Mouse (Mus musculus): ENCODE data around the gene Akr1e1. TPM values are rescaled to one million over a fixed set of nuclear protein-coding genes. Genes with fewer than 3 reads are reported as not detected.
A peak's percentile ranks its signal among the peaks of the same experiment; 100 is the strongest.
"Not testable (repeated sequence)": the region's sequence is repeated elsewhere in the genome, so short reads cannot be mapped to it uniquely, and the experiment has no call there.

Gene Akr1e1
- polyA plus RNA-seq (2012; rRNA removed): 19.4 and 23.6 TPM in 2 replicates

- peak; percentile 92 to 95 for DNase-seq (ENCODE audit: extremely low spot score in 1 of 2, low spot score in 1 of 2)
Measured at GRCm38 (mm10) chr13:4608961-4609409, at the start of gene Akr1e1. Gene Akr1e1 (minus strand): TSS chr13:4609174.

DNA sequence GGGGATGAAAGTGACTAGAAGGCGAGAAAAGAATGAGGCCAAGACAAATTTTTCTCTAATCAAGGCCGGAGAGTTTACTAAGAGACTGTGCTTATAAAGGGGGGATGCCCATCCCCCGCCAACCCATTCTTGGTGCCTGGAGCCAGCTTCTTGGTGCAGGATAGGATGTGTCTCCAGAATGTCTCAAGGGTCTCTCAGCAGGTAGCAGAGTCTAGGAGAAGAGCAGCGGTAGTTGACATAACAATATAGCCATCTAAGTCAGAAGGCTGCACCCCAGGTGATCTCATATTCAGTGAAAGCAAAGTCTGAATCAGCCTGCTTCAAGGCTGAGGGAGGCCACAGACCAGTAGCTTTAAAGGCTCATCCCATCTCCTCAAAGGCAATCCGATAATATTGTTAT is 49.4 kb upstream of the Akr1e1 start:
- DNase-seq (ENCODE audit: extremely low spot score in 1 of 2, low spot score in 1 of 2): no peak

GRCm38 (mm10) chr13:4656277-4657146 is 47.5 kb upstream of the Akr1e1 start:
- no peak for DNase-seq (ENCODE audit: extremely low spot score in 1 of 2, low spot score in 1 of 2)

GRCm38 (mm10) chr13:4650190-4650589 is 41.2 kb upstream of the Akr1e1 start:
- no peak for DNase-seq (ENCODE audit: extremely low spot score in 1 of 2, low spot score in 1 of 2)

- no peak for DNase-seq (ENCODE audit: extremely low spot score in 1 of 2, low spot score in 1 of 2)
Measured at GRCm38 (mm10) chr13:4645248-4645647, 36.3 kb upstream of the Akr1e1 start.

GRCm38 (mm10) chr13:4610902-4611301 is 1.9 kb upstream of the Akr1e1 start:
- DNase-seq (ENCODE audit: extremely low spot score in 1 of 2, low spot score in 1 of 2): peak in 1 of 2 experiments; percentile 76

DNA sequence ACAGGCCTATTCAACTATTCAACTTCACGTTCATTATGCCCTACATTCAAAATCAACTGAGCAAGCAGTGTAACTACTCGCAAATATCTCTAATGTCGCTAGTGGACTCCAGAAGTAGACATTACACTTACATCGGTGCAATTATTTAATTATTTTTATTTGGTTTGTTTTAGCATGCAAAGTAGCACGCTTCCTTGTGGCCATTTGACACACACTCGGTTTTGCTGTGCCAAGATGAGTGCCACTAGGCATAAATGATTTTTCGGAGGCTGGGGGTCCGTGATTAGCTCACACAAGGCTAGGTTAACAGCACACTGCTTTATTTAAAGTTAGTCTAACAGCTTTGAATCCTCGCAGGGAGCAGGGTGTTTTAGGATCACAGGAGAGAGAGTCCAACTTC is 444 bp downstream of the Akr1e1 start:
- DNase-seq (ENCODE audit: extremely low spot score in 1 of 2, low spot score in 1 of 2): no peak

- DNase-seq (ENCODE audit: extremely low spot score in 1 of 2, low spot score in 1 of 2): no peak
Measured at GRCm38 (mm10) chr13:4606821-4607220, 2.2 kb downstream of the Akr1e1 start.

DNA sequence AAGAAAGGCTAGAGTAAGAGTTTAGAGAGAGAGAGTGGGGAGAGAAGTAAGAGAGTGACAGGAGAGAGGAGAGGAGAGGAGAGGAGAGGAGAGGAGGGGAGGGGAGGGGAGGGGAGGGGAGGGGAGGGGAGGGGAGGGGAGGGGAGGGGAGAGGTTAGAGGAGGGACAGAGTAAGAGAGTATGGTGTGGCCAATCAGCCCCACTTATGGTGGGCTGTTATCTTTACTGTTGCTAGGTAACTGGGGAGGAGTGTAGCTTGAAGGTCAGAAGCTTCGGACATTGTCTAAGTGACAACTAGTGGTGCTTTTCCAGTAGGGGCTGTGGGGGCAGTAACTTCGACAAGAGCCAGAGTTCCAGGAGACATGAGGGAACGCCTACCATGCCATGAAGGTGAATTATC is 5.5 kb downstream of the Akr1e1 start:
- not testable (repeated sequence) for DNase-seq (ENCODE audit: extremely low spot score in 1 of 2, low spot score in 1 of 2)

GRCm38 (mm10) chr13:4576921-4577320 is 32.1 kb downstream of the Akr1e1 start:
- DNase-seq (ENCODE audit: extremely low spot score in 1 of 2, low spot score in 1 of 2): no peak

- no peak for DNase-seq (ENCODE audit: extremely low spot score in 1 of 2, low spot score in 1 of 2)
Measured at GRCm38 (mm10) chr13:4573871-4574270, 35.1 kb downstream of the Akr1e1 start, which contains the start of gene Akr1c21. Gene Akr1c21 (plus strand): TSS chr13:4574075.

- DNase-seq (ENCODE audit: extremely low spot score in 1 of 2, low spot score in 1 of 2): no peak
Measured at GRCm38 (mm10) chr13:4565996-4566395, 43.0 kb downstream of the Akr1e1 start.

GRCm38 (mm10) chr13:4560500-4560899 is 48.5 kb downstream of the Akr1e1 start:
- DNase-seq (ENCODE audit: extremely low spot score in 1 of 2, low spot score in 1 of 2): no peak

- no peak for DNase-seq (ENCODE audit: extremely low spot score in 1 of 2, low spot score in 1 of 2)
Measured at GRCm38 (mm10) chr13:4559143-4559542, 49.8 kb downstream of the Akr1e1 start.

Other genes with a start within 250 kb of the Akr1e1 start
- gene Akr1c6, start 174.9 kb downstream of the Akr1e1 start, polyA plus RNA-seq (2012; rRNA removed): not detected in 2 replicates
- not detected in 2 replicates for gene Akr1c20, start 85.8 kb downstream of the Akr1e1 start, polyA plus RNA-seq (2012; rRNA removed)
- gene Akr1c21, start 35.1 kb downstream of the Akr1e1 start, polyA plus RNA-seq (2012; rRNA removed): not detected in 2 replicates

Data from frontal cortex, adult 2 months (tissue).